Mouse (Mus musculus): ENCODE data around the gene Lmtk3. TPM values are rescaled to one million over a fixed set of nuclear protein-coding genes. Genes with fewer than 3 reads are reported as not detected.

Lmtk3 gene
- polyA plus RNA-seq, 1 experiment from 2014 or later = 2.9 TPM

DNA sequence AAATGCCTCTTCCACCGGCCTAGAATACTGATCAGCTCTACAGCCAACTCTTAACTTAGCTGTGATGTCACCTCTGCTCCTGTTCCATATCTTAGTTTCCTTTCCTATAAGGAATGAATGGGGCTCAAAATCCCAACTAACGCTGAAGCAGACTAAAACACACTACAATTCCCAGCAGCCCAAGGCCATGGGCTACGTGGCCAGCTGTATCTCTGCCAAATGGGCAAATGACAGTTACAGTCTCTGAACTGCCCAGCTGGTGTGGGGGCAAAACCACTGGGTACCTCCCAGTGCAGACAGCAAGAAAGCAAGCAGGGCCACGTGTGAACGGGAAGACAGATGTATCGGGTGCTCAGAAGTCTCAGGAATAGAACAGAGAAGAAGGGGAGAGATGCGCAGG is 43.1 kb downstream of the Lmtk3 start:
- ATAC-seq (replicated peaks; ENCODE audit: insufficient number of reproducible peaks, low FRiP score, low TSS enrichment, low read depth) = no peak
- H3K4me2 ChIP-seq (ENCODE audit: low read depth, low read length) = no peak overlapping the region
- no peak overlapping the region for H3K9ac ChIP-seq (replicated peaks; ENCODE audit: low read length)
- DNase-seq (ENCODE audit: low spot score) = no peak
- no peak overlapping the region for H3K4me3 ChIP-seq (ENCODE audit: low read depth, low read length)
- no peak overlapping the region for H3K27ac ChIP-seq (replicated peaks; ENCODE audit: low read depth, low read length)
- H3K4me1 ChIP-seq (ENCODE audit: control insufficient read depth, insufficient read depth, low read length) = no peaks in the 10 kb centered on the region
- H3K36me3 ChIP-seq (replicated peaks; ENCODE audit: control insufficient read depth, insufficient read depth, low read depth, low read length) = peaks cover 20% of the 10 kb centered on the region
- WGBS = 91% methylated on average over 7 of the region's 7 CpGs
- H3K27me3 ChIP-seq (ENCODE audit: control insufficient read depth, insufficient read depth, low read length) = peaks cover 5% of the 10 kb centered on the region
- no peaks in the 10 kb centered on the region for H3K9me3 ChIP-seq (replicated peaks; ENCODE audit: control insufficient read depth, low read length)

DNA sequence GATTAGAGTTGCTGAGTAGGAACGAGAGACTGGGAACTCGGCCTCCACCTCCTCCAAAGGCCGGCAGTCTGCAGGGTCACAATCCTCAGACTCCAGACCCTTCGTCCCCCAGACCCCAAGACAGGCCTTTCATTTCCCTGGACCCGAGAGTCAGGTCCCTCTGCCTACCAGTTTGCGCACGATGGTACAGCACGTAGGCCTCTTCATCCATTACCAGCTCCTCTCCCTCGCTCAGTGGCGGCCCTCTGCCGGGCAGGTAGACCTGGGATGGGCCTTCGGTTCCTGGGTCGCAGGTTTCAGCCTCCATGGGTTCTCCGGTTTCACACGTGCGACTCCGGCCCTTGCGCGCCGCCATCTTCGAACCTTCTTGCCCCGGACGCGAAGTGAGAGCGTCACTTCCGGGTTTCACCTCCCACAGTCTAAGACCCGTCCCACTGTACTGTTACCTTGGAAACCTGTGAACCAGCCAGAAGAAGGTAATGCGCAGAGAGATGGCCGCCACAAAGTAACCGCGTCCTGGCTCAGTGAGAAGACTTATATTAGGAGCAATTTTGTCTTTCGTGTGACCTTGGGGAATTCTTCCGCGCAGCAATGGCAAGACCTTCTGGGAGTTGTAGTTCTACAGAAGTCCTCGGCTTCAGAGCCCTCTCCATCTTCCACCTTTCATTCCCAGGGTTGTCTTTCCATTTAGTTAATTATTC is 47.0 kb downstream of the Lmtk3 start, which contains the start of gene Grwd1:
Gene Grwd1 (minus strand): TSS at position 518 of the 701 bp plus-strand sequence.
- peak within 1 kb of the TSS; percentile 79 for H3K9ac ChIP-seq (replicated peaks; ENCODE audit: low read length)
- WGBS = under 1% methylated on average over 35 of the region's 35 CpGs
- H3K27me3 ChIP-seq (ENCODE audit: control insufficient read depth, insufficient read depth, low read length) = peaks cover 41% of the 10 kb centered on the region
- H3K4me1 ChIP-seq (ENCODE audit: control insufficient read depth, insufficient read depth, low read length) = peaks cover 5% of the 10 kb centered on the region; the same call in 1 of the 2 replicates
- no peak within 1 kb of the TSS; the same call in 1 of the 2 replicates for H3K27ac ChIP-seq (replicated peaks; ENCODE audit: low read depth, low read length)
- ATAC-seq (replicated peaks; ENCODE audit: insufficient number of reproducible peaks, low FRiP score, low TSS enrichment, low read depth) (peak; percentile 87), DNase-seq (ENCODE audit: low spot score) (peak; percentile 94)
- H3K4me2 ChIP-seq (ENCODE audit: low read depth, low read length) = peak within 1 kb of the TSS; percentile 61
- H3K9me3 ChIP-seq (replicated peaks; ENCODE audit: control insufficient read depth, low read length) = no peaks in the 10 kb centered on the region
- H3K36me3 ChIP-seq (replicated peaks; ENCODE audit: control insufficient read depth, insufficient read depth, low read depth, low read length) = peaks cover 14% of the 10 kb centered on the region
- H3K4me3 ChIP-seq (ENCODE audit: low read depth, low read length) = peak within 1 kb of the TSS; percentile 93

GRCm38 (mm10) chr7:45831128-45831525 is 47.6 kb downstream of the Lmtk3 start:
- 18% methylated on average over 5 of the region's 5 CpGs for WGBS
- peaks cover 41% of the 10 kb centered on the region for H3K27me3 ChIP-seq (ENCODE audit: control insufficient read depth, insufficient read depth, low read length)

GRCm38 (mm10) chr7:45832428-45832827 is 48.9 kb downstream of the Lmtk3 start:
- no peaks in the 10 kb centered on the region for H3K9me3 ChIP-seq (replicated peaks; ENCODE audit: control insufficient read depth, low read length)
- H3K4me2 ChIP-seq (ENCODE audit: low read depth, low read length) = peak overlapping the region; percentile 50
- no peak overlapping the region for H3K27ac ChIP-seq (replicated peaks; ENCODE audit: low read depth, low read length)
- DNase-seq (ENCODE audit: low spot score) = no peak
- H3K27me3 ChIP-seq (ENCODE audit: control insufficient read depth, insufficient read depth, low read length) = peaks cover 41% of the 10 kb centered on the region
- H3K9ac ChIP-seq (replicated peaks; ENCODE audit: low read length) = no peak overlapping the region
- WGBS = 8% methylated on average over 30 of the region's 30 CpGs
- peak overlapping the region; percentile 33 for H3K4me3 ChIP-seq (ENCODE audit: low read depth, low read length)
- H3K4me1 ChIP-seq (ENCODE audit: control insufficient read depth, insufficient read depth, low read length) = peaks cover 5% of the 10 kb centered on the region; the same call in 1 of the 2 replicates
- H3K36me3 ChIP-seq (replicated peaks; ENCODE audit: control insufficient read depth, insufficient read depth, low read depth, low read length) = peaks cover 5% of the 10 kb centered on the region; the same call in 1 of the 2 replicates
- ATAC-seq (replicated peaks; ENCODE audit: insufficient number of reproducible peaks, low FRiP score, low TSS enrichment, low read depth) = no peak

More at GRCm38 (mm10) chr7:45831128-45831525, 47.6 kb downstream of the Lmtk3 start:
- no peak overlapping the region; the same call in 1 of the 2 replicates for H3K9ac ChIP-seq (replicated peaks; ENCODE audit: low read length)
- peaks cover 5% of the 10 kb centered on the region; the same call in 1 of the 2 replicates for H3K4me1 ChIP-seq (ENCODE audit: control insufficient read depth, insufficient read depth, low read length)
- peak overlapping the region; percentile 61 for H3K4me2 ChIP-seq (ENCODE audit: low read depth, low read length)
- no peak overlapping the region for H3K27ac ChIP-seq (replicated peaks; ENCODE audit: low read depth, low read length)
- H3K4me3 ChIP-seq (ENCODE audit: low read depth, low read length) = peak overlapping the region; percentile 93
- H3K9me3 ChIP-seq (replicated peaks; ENCODE audit: control insufficient read depth, low read length) = no peaks in the 10 kb centered on the region
- no peak for DNase-seq (ENCODE audit: low spot score)
- ATAC-seq (replicated peaks; ENCODE audit: insufficient number of reproducible peaks, low FRiP score, low TSS enrichment, low read depth) = no peak
- peaks cover 9% of the 10 kb centered on the region for H3K36me3 ChIP-seq (replicated peaks; ENCODE audit: control insufficient read depth, insufficient read depth, low read depth, low read length)

GRCm38 (mm10) chr7:45833148-45833790 is 49.7 kb downstream of the Lmtk3 start:
- Histone ChIP-seq H3K9me3 (replicated peaks; ENCODE audit: control insufficient read depth, low read length) (no peaks in the 10 kb centered on the region), H3K36me3 (replicated peaks; ENCODE audit: control insufficient read depth, insufficient read depth, low read depth, low read length) (no peaks in the 10 kb centered on the region), H3K9ac (replicated peaks; ENCODE audit: low read length) (peak overlapping the region; percentile 18; the same call in 1 of the 2 replicates), H3K4me3 (ENCODE audit: low read depth, low read length) (peak overlapping the region; percentile 33), H3K4me2 (ENCODE audit: low read depth, low read length) (peak overlapping the region; percentile 50), H3K4me1 (ENCODE audit: control insufficient read depth, insufficient read depth, low read length) (peaks cover 5% of the 10 kb centered on the region; the same call in 1 of the 2 replicates), H3K27ac (replicated peaks; ENCODE audit: low read depth, low read length) (no peak overlapping the region), H3K27me3 (ENCODE audit: control insufficient read depth, insufficient read depth, low read length) (peaks cover 41% of the 10 kb centered on the region)
- no peak for ATAC-seq (replicated peaks; ENCODE audit: insufficient number of reproducible peaks, low FRiP score, low TSS enrichment, low read depth)
- 2% methylated on average over 49 of the region's 86 CpGs for WGBS
- DNase-seq (ENCODE audit: low spot score) = peak; percentile 27

DNA sequence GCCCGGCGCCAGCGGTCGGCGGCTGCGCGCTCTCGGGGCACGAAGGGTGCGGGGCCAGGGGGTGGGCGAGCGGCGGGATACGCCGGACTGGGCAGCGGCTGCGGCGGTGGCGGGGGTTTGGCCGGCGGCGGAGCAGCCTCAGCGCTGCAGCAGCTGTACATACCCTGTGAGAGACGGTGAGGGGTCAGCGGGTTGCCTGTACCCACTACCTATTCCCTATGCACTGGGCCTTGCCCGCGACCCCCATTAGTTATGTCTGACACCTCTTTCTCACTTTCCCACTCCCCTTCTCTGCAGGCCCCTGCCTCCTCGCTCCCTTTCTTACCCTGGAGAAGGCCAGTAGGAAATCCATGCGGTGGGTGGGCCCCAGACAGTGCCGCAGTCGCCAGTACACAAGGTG is 50.4 kb downstream of the Lmtk3 start:
- DNase-seq (ENCODE audit: low spot score) (no peak), ATAC-seq (replicated peaks; ENCODE audit: insufficient number of reproducible peaks, low FRiP score, low TSS enrichment, low read depth) (0 out of 2 replicates have a peak, but pooled peaks have one; percentile 6)
- Histone ChIP-seq H3K9ac (replicated peaks; ENCODE audit: low read length) (no peak overlapping the region; the same call in 1 of the 2 replicates), H3K4me3 (ENCODE audit: low read depth, low read length) (peak overlapping the region; percentile 33), H3K36me3 (replicated peaks; ENCODE audit: control insufficient read depth, insufficient read depth, low read depth, low read length) (no peaks in the 10 kb centered on the region), H3K9me3 (replicated peaks; ENCODE audit: control insufficient read depth, low read length) (no peaks in the 10 kb centered on the region), H3K4me2 (ENCODE audit: low read depth, low read length) (peak overlapping the region; percentile 50), H3K27me3 (ENCODE audit: control insufficient read depth, insufficient read depth, low read length) (peaks cover 41% of the 10 kb centered on the region), H3K4me1 (ENCODE audit: control insufficient read depth, insufficient read depth, low read length) (peaks cover 5% of the 10 kb centered on the region; the same call in 1 of the 2 replicates), H3K27ac (replicated peaks; ENCODE audit: low read depth, low read length) (no peak overlapping the region)
- WGBS = 2% methylated on average over 22 of the region's 31 CpGs

DNA sequence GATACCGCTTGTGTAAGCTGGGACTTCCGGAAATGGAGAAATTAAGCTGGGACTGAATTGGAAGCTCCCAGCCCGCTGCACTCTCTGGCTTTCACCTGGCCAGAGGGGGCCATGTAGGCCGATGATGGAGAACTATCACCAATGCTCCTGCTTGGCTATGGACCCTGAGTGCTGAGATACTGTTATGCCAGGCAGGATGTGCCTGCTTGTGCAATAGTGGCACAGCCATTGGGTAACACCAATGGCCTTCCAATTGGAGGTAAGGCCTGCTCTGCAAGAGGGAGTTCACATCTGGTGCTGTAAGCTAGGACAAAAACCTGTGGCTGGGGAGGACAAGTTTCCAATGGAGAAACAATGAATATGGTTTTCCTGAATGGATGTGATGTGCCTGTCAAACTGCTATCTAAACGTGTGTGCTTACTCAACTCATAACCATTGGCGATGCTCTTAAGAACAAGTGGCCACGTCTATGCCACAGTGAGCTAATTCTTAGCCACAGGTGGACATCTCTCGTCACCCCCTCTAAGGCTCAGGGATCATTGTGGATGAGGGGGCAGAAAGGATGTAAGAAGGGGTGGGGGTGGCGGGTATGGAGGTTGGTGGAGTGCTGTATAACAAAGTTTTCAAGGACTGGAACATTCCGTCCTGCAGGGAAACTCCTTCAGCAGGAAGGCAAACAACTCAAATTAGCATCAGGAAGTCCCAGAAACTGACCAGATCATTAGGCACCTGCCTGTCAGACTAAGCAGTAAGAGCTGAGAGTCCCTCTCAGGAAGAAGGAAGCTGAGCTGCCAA is 59.6 kb downstream of the Lmtk3 start:
- 87% methylated on average over 10 of the region's 10 CpGs for WGBS
- DNase-seq (ENCODE audit: low spot score) = no peak
- H3K36me3 ChIP-seq (replicated peaks; ENCODE audit: control insufficient read depth, insufficient read depth, low read depth, low read length) = no peaks in the 10 kb centered on the region
- H3K4me2 ChIP-seq (ENCODE audit: low read depth, low read length) = no peak overlapping the region
- no peak overlapping the region for H3K9ac ChIP-seq (replicated peaks; ENCODE audit: low read length)
- H3K27ac ChIP-seq (replicated peaks; ENCODE audit: low read depth, low read length) = no peak overlapping the region
- no peak for ATAC-seq (replicated peaks; ENCODE audit: insufficient number of reproducible peaks, low FRiP score, low TSS enrichment, low read depth)
- H3K9me3 ChIP-seq (replicated peaks; ENCODE audit: control insufficient read depth, low read length) = no peaks in the 10 kb centered on the region
- H3K4me1 ChIP-seq (ENCODE audit: control insufficient read depth, insufficient read depth, low read length) = no peaks in the 10 kb centered on the region
- no peaks in the 10 kb centered on the region for H3K27me3 ChIP-seq (ENCODE audit: control insufficient read depth, insufficient read depth, low read length)
- H3K4me3 ChIP-seq (ENCODE audit: low read depth, low read length) = no peak overlapping the region

All from embryonic facial prominence, embryonic 11.5 days (tissue).